19 mouse cellular contexts compared by ENCODE assay signal in the genomic region with DNA sequence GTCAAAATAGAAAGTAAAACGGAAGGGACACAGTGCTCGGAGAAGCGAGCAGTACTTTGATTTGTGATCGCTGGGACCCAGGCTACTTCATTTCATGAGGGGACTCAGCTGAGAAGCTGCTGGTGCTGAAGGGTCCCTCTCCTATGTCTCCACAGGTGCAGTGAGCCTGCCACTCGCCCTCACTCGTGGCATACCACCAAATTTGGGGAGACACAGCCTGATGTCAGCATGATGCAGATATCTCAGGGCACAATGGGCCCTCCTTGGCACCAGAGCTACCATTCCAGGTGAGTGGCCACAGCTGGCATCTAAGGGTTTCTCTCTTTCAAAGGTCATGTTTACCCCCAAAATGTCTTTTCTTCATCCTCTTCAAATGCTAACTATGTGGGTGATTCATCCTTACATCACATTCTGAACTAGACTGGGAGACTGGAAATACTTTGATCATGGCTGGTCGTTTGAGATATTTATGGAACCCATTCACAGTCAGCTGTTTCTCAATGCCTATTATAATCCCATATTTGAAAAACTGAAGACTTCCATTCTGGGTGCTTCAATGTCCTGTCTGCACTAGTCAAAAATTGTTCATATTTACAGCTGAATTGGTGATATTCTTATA.
DNase-seq lines count a peak whose midpoint lies in the region; ATAC-seq and TF ChIP-seq lines count a peak whose summit lies in the region.
"Had no signal": no experiment of that assay in that cellular context is flagged by ENCODE, and none has a peak within 500 bp of the region (broad histone marks: within the 10 kb centered on the region; RNA-seq: fewer than 3 reads in every experiment).

No protein-coding gene starts in this region.

- no peak for TF ChIP-seq CTCF in left cerebral cortex, adult 2 months (IDR thresholded peaks at IDR 0.05)
- no peak for TF ChIP-seq CTCF in embryonic fibroblast, embryonic 13.5 days (IDR thresholded peaks at IDR 0.05; ENCODE audit: borderline replicate concordance, insufficient read depth, low read length)

- no peaks in the 10 kb centered on the region for H3K27me3 ChIP-seq in heart, embryonic 11.5 days (ENCODE audit: control insufficient read depth, insufficient read depth, low read length)
- no peaks in the 10 kb centered on the region for H3K27me3 ChIP-seq in hindbrain, embryonic 16.5 days (replicated peaks; ENCODE audit: control insufficient read depth, insufficient read depth, low read length)
- H3K27me3 ChIP-seq: forebrain, embryonic 13.5 days; hindbrain, embryonic 13.5 days; kidney, embryonic 15.5 days; lung, embryonic 15.5 days; midbrain, embryonic 12.5 days; neural tube, embryonic 12.5 days had no signal

- TF ChIP-seq POLR2A in embryonic fibroblast, embryonic 13.5 days (IDR thresholded peaks at IDR 0.05; ENCODE audit: low read depth, low read length): no peak

- intact Hi-C loops in heart, postnatal 36 days (cut with DNase I): loop anchor here (10.0 kb wide), 1 partner anchor 429 kb away; the partner anchor contains the start of gene Scarb2
- intact Hi-C loops in left cerebral cortex, adult 2 months (cut with DNase I): no loop called here
- intact Hi-C loops in left cerebral cortex, postnatal 10 days (cut with DNase I): no loop called here

- no peaks in the 10 kb centered on the region for H3K9me3 ChIP-seq in heart, embryonic 11.5 days (replicated peaks; ENCODE audit: control insufficient read depth, low read length)
- H3K9me3 ChIP-seq in hindbrain, embryonic 16.5 days (ENCODE audit: control insufficient read depth, low read length): no peaks in the 10 kb centered on the region
- H3K9me3 ChIP-seq: forebrain, embryonic 13.5 days; hindbrain, embryonic 13.5 days; kidney, embryonic 15.5 days; lung, embryonic 15.5 days; midbrain, embryonic 12.5 days; neural tube, embryonic 12.5 days had no signal

- H3K9ac ChIP-seq in heart, embryonic 11.5 days (ENCODE audit: low read depth, low read length): no peak overlapping the region
- H3K9ac ChIP-seq in hindbrain, embryonic 16.5 days (ENCODE audit: low read depth, low read length): no peak overlapping the region
- H3K9ac ChIP-seq: forebrain, embryonic 13.5 days; hindbrain, embryonic 13.5 days; kidney, embryonic 15.5 days; liver, embryonic 14.5 days; lung, embryonic 15.5 days; midbrain, embryonic 12.5 days; neural tube, embryonic 12.5 days had no signal

- H3K27ac ChIP-seq in heart, embryonic 11.5 days (ENCODE audit: low read depth, low read length): peak overlapping the region; percentile 51
- peak overlapping the region; percentile 44; the same call in 1 of the 2 replicates for H3K27ac ChIP-seq in left cerebral cortex, adult 2 months
- peak overlapping the region; percentile 69 for H3K27ac ChIP-seq in embryonic fibroblast, embryonic 13.5 days (ENCODE audit: insufficient read depth, low read length)
- no peak overlapping the region for H3K27ac ChIP-seq in hindbrain, embryonic 16.5 days (ENCODE audit: low read depth, low read length)
- H3K27ac ChIP-seq: hindbrain, embryonic 13.5 days; kidney, embryonic 15.5 days; liver, embryonic 14.5 days; lung, embryonic 15.5 days; midbrain, embryonic 12.5 days; neural tube, embryonic 12.5 days had no signal

- H3K4me2 ChIP-seq in heart, embryonic 11.5 days: peak overlapping the region; percentile 7; the same call in 1 of the 2 replicates
- H3K4me2 ChIP-seq in hindbrain, embryonic 16.5 days (ENCODE audit: low read length): no peak overlapping the region
- H3K4me2 ChIP-seq: forebrain, embryonic 13.5 days; hindbrain, embryonic 13.5 days; kidney, embryonic 15.5 days; lung, embryonic 15.5 days; midbrain, embryonic 12.5 days; neural tube, embryonic 12.5 days had no signal

- DNase-seq in heart, postnatal 36 days: no peak
- DNase-seq in left cerebral cortex, adult 2 months (ENCODE audit: extremely low spot score in 1 of 2, low spot score in 2 of 2): no peak
- DNase-seq in left cerebral cortex, postnatal 10 days (ENCODE audit: extremely low spot score in 1 of 2, low spot score in 2 of 2): no peak
- no peak for DNase-seq in spleen, adult 12 weeks (ENCODE audit: low spot score)
- DNase-seq: cerebellum, adult 9-11 months; gastrocnemius, postnatal 36 days; right cerebral cortex, postnatal 4 days; thymus, postnatal 25 days had no signal

- H3K4me3 ChIP-seq in heart, embryonic 11.5 days (ENCODE audit: low read depth, low read length): no peak overlapping the region
- no peak overlapping the region for H3K4me3 ChIP-seq in left cerebral cortex, adult 2 months
- no peak overlapping the region for H3K4me3 ChIP-seq in embryonic fibroblast, embryonic 13.5 days (ENCODE audit: insufficient read depth, low read length)
- H3K4me3 ChIP-seq in hindbrain, embryonic 16.5 days (ENCODE audit: low read length): no peak overlapping the region
- H3K4me3 ChIP-seq: erythroblast, embryonic 14.5 days; forebrain, embryonic 13.5 days; hindbrain, embryonic 13.5 days; kidney, embryonic 15.5 days; lung, embryonic 15.5 days; midbrain, embryonic 12.5 days; neural tube, embryonic 12.5 days had no signal

- no peak for ATAC-seq in heart, embryonic 11.5 days (replicated peaks; ENCODE audit: insufficient number of reproducible peaks, low FRiP score, low TSS enrichment)
- ATAC-seq in hindbrain, embryonic 16.5 days: no peak
- ATAC-seq: forebrain, embryonic 13.5 days had no signal

- H3K4me1 ChIP-seq in heart, embryonic 11.5 days (ENCODE audit: control insufficient read depth, insufficient read depth, low read length): peaks cover 47% of the 10 kb centered on the region
- peaks cover 12% of the 10 kb centered on the region for H3K4me1 ChIP-seq in embryonic fibroblast, embryonic 13.5 days (ENCODE audit: control insufficient read depth, insufficient read depth, low read length)
- no peaks in the 10 kb centered on the region for H3K4me1 ChIP-seq in hindbrain, embryonic 16.5 days (ENCODE audit: control insufficient read depth, insufficient read depth, low read depth, low read length)

- WGBS in heart, embryonic 11.5 days (ENCODE audit: insufficient replicate concordance): 75% methylated on average over 7 of the region's 7 CpGs
- WGBS in hindbrain, embryonic 16.5 days: 87% methylated on average over 7 of the region's 7 CpGs

- H3K36me3 ChIP-seq in heart, embryonic 11.5 days (ENCODE audit: control insufficient read depth, insufficient read depth, low read length): peaks cover 4% of the 10 kb centered on the region; the same call in 1 of the 2 replicates
- no peaks in the 10 kb centered on the region for H3K36me3 ChIP-seq in hindbrain, embryonic 16.5 days (ENCODE audit: control insufficient read depth, insufficient read depth, low read length)
- H3K36me3 ChIP-seq: hindbrain, embryonic 13.5 days; lung, embryonic 15.5 days; neural tube, embryonic 12.5 days had no signal
